25 mouse cellular contexts compared by ENCODE assay signal in the genomic region with DNA sequence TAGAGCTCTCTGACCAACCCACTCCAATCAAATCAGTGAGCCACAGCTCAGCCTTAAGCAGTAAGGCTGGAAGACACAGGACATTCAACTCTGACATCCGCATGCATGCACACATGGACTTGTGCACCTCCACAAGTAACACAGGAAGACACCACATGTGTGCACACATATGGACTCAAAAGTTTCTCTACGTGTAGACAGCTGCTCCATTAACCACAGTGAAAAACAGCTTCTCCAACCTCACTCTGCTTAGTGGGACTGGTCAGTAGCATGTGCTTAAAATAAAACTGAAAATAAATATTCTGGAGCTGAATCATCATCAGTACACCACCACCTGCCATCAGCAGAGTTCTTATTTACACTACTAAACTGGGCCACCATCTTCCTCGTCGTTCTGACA. TPM values are rescaled to one million over a fixed set of nuclear protein-coding genes. Genes with fewer than 3 reads are reported as not detected.
A peak's percentile ranks its signal among the peaks of the same experiment; 100 is the strongest.
DNase-seq lines count a peak whose midpoint lies in the region; ATAC-seq lines count a peak whose summit lies in the region.
"Had no signal": no experiment of that assay in that cellular context is flagged by ENCODE, and none has a peak within 500 bp of the region (broad histone marks: within the 10 kb centered on the region; RNA-seq: fewer than 3 reads in every experiment).

No protein-coding gene starts in this region.

- DNase-seq in 3T3-L1 (ENCODE audit: low read depth, low spot score) (peak; percentile 50), NIH3T3 (ENCODE audit: low read depth) (peak; percentile 49)
- no peak for DNase-seq in left cerebral cortex, adult 18-20 months (ENCODE audit: low spot score in 2 of 2)
- DNase-seq in gastrocnemius, postnatal 25 days = no peak
- DNase-seq: adrenal gland, adult 2 months; adrenal gland, postnatal 10 days; adrenal gland, postnatal 25 days; cerebellum, adult 11 months; cerebellum, adult 18-20 months; cerebellum, adult 8-10 months; cerebellum, adult 9-11 months; cerebellum, postnatal 14 days; cerebellum, postnatal 36 days; embryo, embryonic 11 days had no signal

- no peaks in the 10 kb centered on the region for H3K27me3 ChIP-seq in intestine, embryonic 15.5 days (replicated peaks)
- H3K27me3 ChIP-seq: CH12.LX; embryonic facial prominence, embryonic 13.5 days; embryonic facial prominence, embryonic 15.5 days; forebrain, embryonic 12.5 days had no signal

- no peaks in the 10 kb centered on the region for H3K4me1 ChIP-seq in intestine, embryonic 15.5 days (replicated peaks)
- H3K4me1 ChIP-seq: embryonic facial prominence, embryonic 13.5 days; embryonic facial prominence, embryonic 15.5 days; forebrain, embryonic 10.5 days; forebrain, embryonic 12.5 days had no signal

- no peak overlapping the region for H3K9ac ChIP-seq in intestine, embryonic 15.5 days
- H3K9ac ChIP-seq: embryonic facial prominence, embryonic 13.5 days; embryonic facial prominence, embryonic 15.5 days; forebrain, embryonic 12.5 days had no signal

- no peak overlapping the region for H3K4me3 ChIP-seq in intestine, embryonic 15.5 days (replicated peaks)
- H3K4me3 ChIP-seq: embryonic facial prominence, embryonic 13.5 days; embryonic facial prominence, embryonic 15.5 days; erythroblast, embryonic 14.5 days; forebrain, embryonic 10.5 days; forebrain, embryonic 12.5 days had no signal

- 71% methylated on average over 4 of the region's 4 CpGs for WGBS in intestine, embryonic 15.5 days

- no peaks in the 10 kb centered on the region for H3K36me3 ChIP-seq in intestine, embryonic 15.5 days
- H3K36me3 ChIP-seq: embryonic facial prominence, embryonic 13.5 days; embryonic facial prominence, embryonic 15.5 days; forebrain, embryonic 10.5 days; forebrain, embryonic 12.5 days; G1E had no signal

- H3K4me2 ChIP-seq in intestine, embryonic 15.5 days (replicated peaks) = no peak overlapping the region
- H3K4me2 ChIP-seq: embryonic facial prominence, embryonic 13.5 days; embryonic facial prominence, embryonic 15.5 days; forebrain, embryonic 12.5 days had no signal

- no peak for ATAC-seq in intestine, embryonic 15.5 days
- ATAC-seq: CD4-positive, CD25-positive, alpha-beta regulatory T cell, adult 4 months; forebrain, embryonic 14.5 days; forebrain, embryonic 16.5 days had no signal

- no peaks in the 10 kb centered on the region for H3K9me3 ChIP-seq in intestine, embryonic 15.5 days
- H3K9me3 ChIP-seq: embryonic facial prominence, embryonic 13.5 days; embryonic facial prominence, embryonic 15.5 days; forebrain, embryonic 10.5 days; forebrain, embryonic 12.5 days; G1E had no signal

- no peak overlapping the region for H3K27ac ChIP-seq in intestine, embryonic 15.5 days
- H3K27ac ChIP-seq: embryonic facial prominence, embryonic 13.5 days; embryonic facial prominence, embryonic 15.5 days; forebrain, embryonic 10.5 days; forebrain, embryonic 12.5 days had no signal

RNA-seq across cellular contexts. Expression of gene Mast4, which starts 43.2 kb away (rescaled TPM):
- 10 to 100 TPM; 49.8 to 50.2 TPM for total RNA-seq in left cerebral cortex, adult 18-20 months (2021)
- 19.4 and 20.3 TPM in 2 replicates for polyA plus RNA-seq in intestine, embryonic 15.5 days (2015; fragmentation: Nextera tagmentation; extraction: Ambion mirVana)
- 10 to 100 TPM; 24.5 to 37.3 TPM for total RNA-seq in gastrocnemius, postnatal 25 days (2021)

Comparison
In these comparisons a context has a peak if more than half of its experiments do, and no peak if none do; other contexts are left out.
1. DNase-seq: peak in 3T3-L1 (single experiment) and NIH3T3 (single experiment); none in left cerebral cortex, adult 18-20 months (0 of 2) and gastrocnemius, postnatal 25 days (single experiment).